Mouse (Mus musculus): ENCODE results near the gene Dhx34. TPM values are rescaled to one million over a fixed set of nuclear protein-coding genes. Genes with fewer than 3 reads are reported as not detected.
"Not testable (repeated sequence)": the region's sequence is repeated elsewhere in the genome, so short reads cannot be mapped to it uniquely, and the experiment has no call there.

Gene Dhx34
- polyA plus RNA-seq (2016; fragmentation: Nextera tagmentation; extraction: Ambion mirVana) = 22.0 and 22.3 TPM in 2 replicates

- peak; percentile 97 for DNase-seq (ENCODE audit: low spot score)
- no peaks in the 10 kb centered on the region for H3K9me3 ChIP-seq
- peaks cover 15% of the 10 kb centered on the region for H3K4me1 ChIP-seq (replicated peaks)
- H3K36me3 ChIP-seq = peaks cover 21% of the 10 kb centered on the region
- WGBS = 2% methylated on average over 34 of the region's 34 CpGs
- H3K27ac ChIP-seq = peak within 1 kb of the TSS; percentile 95
- no peaks in the 10 kb centered on the region; the same call in 1 of the 2 replicates for H3K27me3 ChIP-seq (ENCODE audit: insufficient read depth, poor library complexity, severe bottlenecking)
- peak within 1 kb of the TSS; percentile 80 for H3K4me3 ChIP-seq
Observed at GRCm38 (mm10) chr7:16221582-16222272, at the start of gene Dhx34. Gene Dhx34, minus strand, starts transcription at chr7:16222037.

DNA sequence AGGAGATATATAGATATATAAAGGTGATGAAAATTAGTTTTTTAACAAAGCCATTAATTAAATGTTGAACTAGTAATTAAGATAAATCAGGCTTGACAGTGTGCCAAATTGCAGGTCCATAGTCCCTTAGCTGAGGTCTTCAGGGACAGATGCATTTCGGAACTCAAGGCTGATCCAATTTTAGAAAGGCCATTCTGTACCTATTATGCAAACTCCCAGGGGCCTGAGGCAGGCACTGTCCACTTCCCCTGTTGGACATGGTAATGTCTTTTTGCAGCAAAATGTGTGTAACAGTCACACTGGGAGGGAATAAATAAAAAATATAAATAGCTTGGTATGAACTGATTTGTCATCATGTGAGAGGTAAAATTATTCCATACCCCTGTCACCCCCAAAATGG lies 49.3 kb upstream of the Dhx34 start:
- DNase-seq (ENCODE audit: low spot score) = no peak
- Histone ChIP-seq H3K4me3 (no peak overlapping the region), H3K4me1 (replicated peaks) (peaks cover 35% of the 10 kb centered on the region), H3K27ac (no peak overlapping the region), H3K36me3 (peaks cover 13% of the 10 kb centered on the region), H3K9me3 (no peaks in the 10 kb centered on the region), H3K27me3 (ENCODE audit: insufficient read depth, poor library complexity, severe bottlenecking) (peaks cover 28% of the 10 kb centered on the region)
- WGBS = 68% methylated on average over 1 of the region's 1 CpGs

GRCm38 (mm10) chr7:16266593-16266992 lies 44.8 kb upstream of the Dhx34 start:
- peaks cover 19% of the 10 kb centered on the region for H3K27me3 ChIP-seq (ENCODE audit: insufficient read depth, poor library complexity, severe bottlenecking)
- DNase-seq (ENCODE audit: low spot score); H3K9me3 ChIP-seq; H3K4me3 ChIP-seq; H3K4me1 ChIP-seq (replicated peaks); H3K27ac ChIP-seq; H3K36me3 ChIP-seq: not testable (repeated sequence)
- 95% methylated on average over 7 of the region's 7 CpGs for WGBS

GRCm38 (mm10) chr7:16265856-16266255 lies 44.0 kb upstream of the Dhx34 start:
- no peak for DNase-seq (ENCODE audit: low spot score)

DNA sequence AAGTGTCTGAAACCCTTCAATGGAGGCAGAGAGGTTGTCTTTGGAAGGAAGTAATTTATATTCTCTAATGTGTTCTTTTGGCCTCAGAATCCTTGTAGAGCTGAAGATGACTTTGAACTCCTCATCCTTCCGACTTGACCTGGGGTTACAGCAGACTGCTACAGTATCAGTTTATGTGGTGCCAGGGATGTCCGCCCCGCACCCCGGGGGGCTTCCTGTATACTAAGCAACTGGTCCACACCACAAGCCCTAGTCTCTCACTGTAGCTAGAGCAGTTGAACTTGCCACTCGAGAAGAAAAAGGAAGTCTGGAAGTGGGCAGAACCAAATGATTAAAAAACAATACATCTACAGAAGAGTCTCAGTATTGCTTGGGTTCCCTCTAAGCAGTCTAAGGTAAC lies 42.0 kb upstream of the Dhx34 start:
- Histone ChIP-seq H3K27ac (no peak overlapping the region), H3K4me1 (replicated peaks) (no peaks in the 10 kb centered on the region), H3K36me3 (no peaks in the 10 kb centered on the region), H3K9me3 (peaks cover 9% of the 10 kb centered on the region), H3K4me3 (no peak overlapping the region), H3K27me3 (ENCODE audit: insufficient read depth, poor library complexity, severe bottlenecking) (peaks cover 5% of the 10 kb centered on the region; the same call in 1 of the 2 replicates)
- WGBS = 85% methylated on average over 5 of the region's 5 CpGs
- no peak for DNase-seq (ENCODE audit: low spot score)

More at GRCm38 (mm10) chr7:16265856-16266255, 44.0 kb upstream of the Dhx34 start:
- Histone ChIP-seq H3K4me3 (no peak overlapping the region), H3K9me3 (peaks cover 9% of the 10 kb centered on the region), H3K27me3 (ENCODE audit: insufficient read depth, poor library complexity, severe bottlenecking) (peaks cover 16% of the 10 kb centered on the region), H3K4me1 (replicated peaks) (no peaks in the 10 kb centered on the region), H3K27ac (no peak overlapping the region), H3K36me3 (no peaks in the 10 kb centered on the region)
- 88% methylated on average over 11 of the region's 11 CpGs for WGBS

DNA sequence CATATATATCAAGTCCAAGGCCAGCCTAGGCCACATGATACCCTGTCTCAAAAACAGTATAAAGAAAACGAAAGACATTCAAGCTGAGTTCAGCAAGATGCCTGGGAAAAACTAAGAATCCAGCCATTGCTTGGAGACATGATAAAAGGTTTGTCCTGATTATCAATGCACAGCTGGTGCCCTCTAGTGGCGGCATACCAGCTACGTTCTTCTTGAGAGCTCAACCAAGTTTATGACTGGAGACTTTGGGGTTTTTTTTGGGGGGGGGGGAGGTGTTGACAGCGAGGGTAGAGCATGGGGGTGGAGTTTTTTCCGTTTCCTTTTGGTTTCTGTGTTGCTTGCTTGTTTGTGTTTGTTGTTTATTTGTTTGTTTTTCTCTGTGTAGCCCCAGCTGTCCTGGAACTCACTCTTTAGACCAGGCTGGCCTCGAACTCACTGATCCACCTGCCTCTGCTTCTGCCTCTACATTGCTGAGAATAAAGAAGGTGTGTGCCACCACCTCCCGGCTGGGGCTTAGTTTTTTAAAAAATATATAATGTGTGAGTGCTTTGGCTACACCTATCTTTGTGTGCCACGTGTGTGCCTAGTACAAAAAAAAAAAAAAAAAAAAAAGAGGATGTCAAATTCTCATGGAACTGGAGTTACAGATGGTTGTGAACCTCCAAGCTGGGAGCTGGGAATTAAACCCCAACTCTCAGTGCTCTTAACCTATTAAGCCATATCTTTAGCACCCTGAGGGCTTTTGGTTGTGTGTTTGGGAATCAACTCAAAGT lies 41.4 kb upstream of the Dhx34 start:
- 30% methylated on average over 8 of the region's 8 CpGs for WGBS
- Histone ChIP-seq H3K4me1 (replicated peaks) (no peaks in the 10 kb centered on the region), H3K4me3 (no peak overlapping the region), H3K27ac (no peak overlapping the region), H3K27me3 (ENCODE audit: insufficient read depth, poor library complexity, severe bottlenecking) (no peaks in the 10 kb centered on the region), H3K9me3 (peaks cover 9% of the 10 kb centered on the region), H3K36me3 (no peaks in the 10 kb centered on the region)
- peak; percentile 74 for DNase-seq (ENCODE audit: low spot score)

GRCm38 (mm10) chr7:16261097-16261496 lies 39.3 kb upstream of the Dhx34 start:
- H3K27ac ChIP-seq = no peak overlapping the region
- WGBS = 79% methylated on average over 1 of the region's 1 CpGs
- no peaks in the 10 kb centered on the region for H3K36me3 ChIP-seq
- no peaks in the 10 kb centered on the region for H3K4me1 ChIP-seq (replicated peaks)
- H3K4me3 ChIP-seq = no peak overlapping the region
- H3K9me3 ChIP-seq = peaks cover 9% of the 10 kb centered on the region
- no peaks in the 10 kb centered on the region for H3K27me3 ChIP-seq (ENCODE audit: insufficient read depth, poor library complexity, severe bottlenecking)
- no peak for DNase-seq (ENCODE audit: low spot score)

DNA sequence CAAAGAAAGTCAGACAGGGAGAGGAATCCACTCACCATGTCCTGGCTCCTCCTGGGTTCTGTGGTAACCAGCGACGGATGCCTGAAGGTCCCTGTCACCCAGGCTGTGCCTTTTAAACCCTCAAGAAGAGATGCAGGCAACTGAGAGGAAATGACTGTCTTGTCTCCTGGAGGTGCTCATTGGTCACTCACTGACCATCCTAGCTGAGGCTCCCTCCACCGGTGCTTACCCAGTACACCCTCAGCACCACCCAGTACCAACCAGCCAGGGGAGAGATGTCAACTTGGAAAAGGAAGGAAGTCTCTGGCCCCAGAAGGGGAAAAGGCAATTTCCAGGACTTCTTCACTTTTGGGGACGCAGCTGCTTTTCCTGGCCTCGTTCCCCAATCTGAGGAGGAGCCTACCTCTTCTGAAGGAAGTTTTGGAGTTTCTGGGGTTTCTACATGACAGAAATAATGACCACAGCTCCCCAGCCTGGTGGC lies 37.3 kb upstream of the Dhx34 start, which contains the start of gene C5ar1:
C5ar1 (minus strand) TSS at position 431 of the 481 bp plus-strand sequence.
- Histone ChIP-seq H3K4me3 (no peak within 1 kb of the TSS), H3K27me3 (ENCODE audit: insufficient read depth, poor library complexity, severe bottlenecking) (no peaks in the 10 kb centered on the region), H3K4me1 (replicated peaks) (no peaks in the 10 kb centered on the region), H3K36me3 (no peaks in the 10 kb centered on the region), H3K9me3 (no peaks in the 10 kb centered on the region), H3K27ac (no peak within 1 kb of the TSS)
- WGBS = 89% methylated on average over 5 of the region's 5 CpGs
- no peak for DNase-seq (ENCODE audit: low spot score)

GRCm38 (mm10) chr7:16257830-16258229 lies 36.0 kb upstream of the Dhx34 start:
- WGBS = 90% methylated on average over 11 of the region's 11 CpGs
- no peaks in the 10 kb centered on the region for H3K9me3 ChIP-seq
- DNase-seq (ENCODE audit: low spot score) = no peak
- H3K36me3 ChIP-seq = no peaks in the 10 kb centered on the region
- H3K4me3 ChIP-seq = no peak overlapping the region
- no peaks in the 10 kb centered on the region for H3K4me1 ChIP-seq (replicated peaks)
- H3K27ac ChIP-seq = no peak overlapping the region
- H3K27me3 ChIP-seq (ENCODE audit: insufficient read depth, poor library complexity, severe bottlenecking) = no peaks in the 10 kb centered on the region

DNA sequence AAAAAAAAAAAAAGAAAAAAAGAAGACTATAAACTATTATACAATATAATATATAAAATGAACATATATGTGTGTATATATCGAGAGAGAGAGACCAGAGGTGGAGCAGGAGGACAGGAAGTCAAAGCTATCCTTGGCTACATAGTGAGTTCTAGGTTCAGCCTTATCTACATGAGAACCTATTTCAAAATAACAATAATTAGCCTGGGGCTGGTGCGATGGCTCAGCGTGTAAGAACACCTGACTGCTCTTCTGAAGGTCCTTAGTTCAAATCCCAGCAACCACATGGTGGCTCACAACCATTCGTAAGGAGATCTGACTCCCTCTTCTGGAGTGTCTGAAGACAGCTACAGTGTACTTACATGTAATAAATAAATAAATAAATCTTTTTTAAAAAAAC lies 34.1 kb upstream of the Dhx34 start:
- 82% methylated on average over 4 of the region's 4 CpGs for WGBS
- H3K36me3 ChIP-seq; H3K27me3 ChIP-seq (ENCODE audit: insufficient read depth, poor library complexity, severe bottlenecking); H3K4me3 ChIP-seq; DNase-seq (ENCODE audit: low spot score); H3K9me3 ChIP-seq; H3K4me1 ChIP-seq (replicated peaks); H3K27ac ChIP-seq: not testable (repeated sequence)

GRCm38 (mm10) chr7:16254195-16254594 lies 32.4 kb upstream of the Dhx34 start:
- no peaks in the 10 kb centered on the region for H3K27me3 ChIP-seq (ENCODE audit: insufficient read depth, poor library complexity, severe bottlenecking)
- H3K4me1 ChIP-seq (replicated peaks) = no peaks in the 10 kb centered on the region
- DNase-seq (ENCODE audit: low spot score) = no peak
- no peaks in the 10 kb centered on the region for H3K36me3 ChIP-seq
- H3K4me3 ChIP-seq = no peak overlapping the region
- 71% methylated on average over 4 of the region's 4 CpGs for WGBS
- H3K27ac ChIP-seq = no peak overlapping the region
- no peaks in the 10 kb centered on the region for H3K9me3 ChIP-seq

DNA sequence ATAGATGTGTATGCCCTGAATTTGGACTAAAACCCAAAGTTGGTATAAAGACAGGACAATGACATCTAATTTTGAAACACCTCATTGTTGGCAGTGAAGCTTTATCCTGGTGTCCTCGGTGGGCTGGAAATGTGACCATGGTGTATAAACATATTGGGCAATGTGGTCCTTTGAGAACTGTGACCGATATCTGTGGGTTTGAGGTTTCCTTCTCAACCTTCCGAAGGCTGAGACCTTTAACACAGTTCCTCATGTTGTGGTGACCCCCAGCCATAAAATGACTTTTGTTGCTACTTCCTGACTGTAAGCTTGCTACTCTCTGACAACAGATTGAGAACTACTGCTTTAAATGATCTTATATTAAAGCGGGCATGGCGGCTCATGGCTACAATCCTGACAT lies 28.9 kb upstream of the Dhx34 start:
- Histone ChIP-seq H3K4me3 (no peak overlapping the region), H3K27ac (no peak overlapping the region), H3K9me3 (no peaks in the 10 kb centered on the region), H3K4me1 (replicated peaks) (no peaks in the 10 kb centered on the region), H3K36me3 (no peaks in the 10 kb centered on the region), H3K27me3 (ENCODE audit: insufficient read depth, poor library complexity, severe bottlenecking) (no peaks in the 10 kb centered on the region)
- 90% methylated on average over 5 of the region's 5 CpGs for WGBS
- DNase-seq (ENCODE audit: low spot score) = no peak

DNA sequence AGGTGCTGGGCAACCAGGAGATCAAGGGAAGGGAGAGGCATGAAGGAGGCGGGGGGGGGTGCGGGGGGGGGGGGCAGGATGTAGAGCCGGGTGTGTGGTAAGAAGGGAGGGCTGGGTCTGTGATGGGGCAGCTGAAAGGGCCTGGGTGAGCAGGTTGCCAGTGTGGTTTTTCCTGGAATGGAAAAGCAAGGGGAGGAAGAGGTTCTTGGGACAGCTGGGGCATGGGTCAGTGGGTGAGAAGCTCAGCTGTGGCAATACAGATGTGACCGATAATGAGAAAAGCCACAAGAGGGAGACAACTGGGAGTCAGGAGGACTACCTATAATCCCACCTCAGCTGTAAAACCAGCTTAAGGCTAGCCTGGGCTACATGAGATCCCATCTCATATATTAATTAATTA lies 24.1 kb upstream of the Dhx34 start:
- Histone ChIP-seq H3K36me3 (no peaks in the 10 kb centered on the region), H3K9me3 (no peaks in the 10 kb centered on the region), H3K4me1 (replicated peaks) (no peaks in the 10 kb centered on the region), H3K4me3 (no peak overlapping the region), H3K27ac (no peak overlapping the region), H3K27me3 (ENCODE audit: insufficient read depth, poor library complexity, severe bottlenecking) (no peaks in the 10 kb centered on the region)
- DNase-seq (ENCODE audit: low spot score) = no peak
- 42% methylated on average over 2 of the region's 4 CpGs for WGBS
